Mouse (Mus musculus): Measurements from ENCODE around the gene Abcc5.

DNA sequence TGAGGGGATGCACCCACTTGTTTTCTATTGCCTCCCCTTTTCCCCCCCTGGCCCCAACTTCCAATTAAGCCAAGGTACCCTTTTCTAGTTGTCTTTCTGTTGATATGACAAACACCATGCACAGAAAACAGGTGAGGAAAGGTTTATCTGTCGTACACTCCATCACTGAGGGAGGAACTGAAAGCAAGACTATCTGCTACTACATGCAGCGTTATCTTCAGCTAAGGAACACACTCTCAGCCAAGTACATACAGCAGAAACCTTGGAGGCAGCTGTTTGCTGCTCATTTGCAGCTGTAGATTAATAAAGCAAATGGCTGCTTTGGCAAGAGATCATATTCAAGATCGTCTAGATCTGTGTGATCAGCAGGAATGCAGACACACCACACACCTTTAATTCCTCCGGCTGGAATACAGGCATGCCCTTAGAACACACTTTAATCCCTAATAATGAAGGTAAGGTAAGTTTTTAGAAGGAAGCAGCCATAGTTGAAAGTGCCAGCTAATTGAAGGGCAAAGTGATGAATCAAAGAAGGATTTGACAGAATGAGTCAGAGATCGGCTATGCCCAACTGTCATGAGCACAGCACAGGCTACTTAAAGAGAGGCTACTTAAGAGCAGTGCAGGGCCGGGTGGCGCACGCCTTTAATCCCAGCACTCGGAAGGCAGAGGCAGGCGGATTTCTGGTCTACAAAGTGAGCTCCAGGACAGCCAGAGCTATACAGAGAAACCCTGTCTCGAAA lies 12.7 kb upstream of the Abcc5 start:
- TF ChIP-seq CTCF (conservative IDR thresholded peaks at IDR 0.05; ENCODE audit: insufficient read depth, insufficient read length, low read depth, low read length) (no peak), POLR2A (IDR thresholded peaks at IDR 0.05; ENCODE audit: low read depth, low read length) (no peak)
